Mouse (Mus musculus) forebrain, embryonic 14.5 days (tissue): ENCODE measurements around the gene Zfp524. TPM values are rescaled to one million over a fixed set of nuclear protein-coding genes. Genes with fewer than 3 reads are reported as not detected.
"Not testable (repeated sequence)": the region's sequence is repeated elsewhere in the genome, so short reads cannot be mapped to it uniquely, and the experiment has no call there.

Experiments
- ATAC-seq: fragments of 200-750 bp; cut with Nextera tagmentation; 2 replicates; pipeline ENCODE4 v1.8.0; 2017; ENCODE audit warnings: mild to moderate bottlenecking, moderate library complexity
- DNase-seq: peaks from one replicate; pipeline ENCODE4 v3.0.0-alpha.2; 2015; ENCODE audit warnings: low spot score
- H3K27ac ChIP-seq: fragments of 300-500 bp; sonication (generic); 2 replicates; pipeline ENCODE4 v1.5.1; 2014; ENCODE audit warnings: low read depth, mild to moderate bottlenecking, control low read depth, low read length, moderate library complexity
- H3K27me3 ChIP-seq: fragments of 300-500 bp; sonication (generic); replicated peaks from 2 replicates; pipeline ENCODE4 v1.6.1; 2014; ENCODE audit warnings: low read length, control low read depth, mixed read lengths; ENCODE audit not compliant: control insufficient read depth, insufficient read depth
- H3K36me3 ChIP-seq: fragments of 300-500 bp; sonication (generic); 2 replicates; pipeline ENCODE4 v1.6.1; 2014; ENCODE audit warnings: low read length, control low read depth; ENCODE audit not compliant: control insufficient read depth, insufficient read depth
- H3K4me1 ChIP-seq: fragments of 300-500 bp; sonication (generic); 2 replicates; pipeline ENCODE4 v1.6.1; 2014; ENCODE audit warnings: antibody characterized with exemption, low read length, control low read depth; ENCODE audit not compliant: control insufficient read depth, insufficient read depth
- H3K4me2 ChIP-seq: fragments of 300-500 bp; sonication (generic); 2 replicates; pipeline ENCODE4 v1.6.1; 2014; ENCODE audit warnings: mild to moderate bottlenecking, control low read depth, low read length
- H3K4me3 ChIP-seq: fragments of 300-500 bp; sonication (generic); 2 replicates; pipeline ENCODE4 v1.5.1; 2014; ENCODE audit warnings: low read depth, low read length, control low read depth
- H3K9ac ChIP-seq: fragments of 300-500 bp; sonication (generic); 2 replicates; pipeline ENCODE4 v1.6.1; 2014; ENCODE audit warnings: mild to moderate bottlenecking, low read length, control low read depth, moderate library complexity
- H3K9me3 ChIP-seq: fragments of 300-500 bp; sonication (generic); replicated peaks from 2 replicates; pipeline ENCODE4 v1.6.1; 2016; ENCODE audit warnings: low read length, control low read depth, mixed read lengths; ENCODE audit not compliant: control insufficient read depth
- WGBS: fragments of 180-500 bp; shearing (Covaris S2); extraction: QIAGEN DNeasy Blood & Tissue Kit; methylation state at CpG from one replicate; pipeline ENCODE4 v1.1.7; 2014; 5-methylcytosine and 5-hydroxymethylcytosine counted together
- polyA plus RNA-seq: library from polyadenylated mRNA; unstranded; fragments of >200 nt; fragmentation: Nextera tagmentation; extraction: Ambion mirVana; gene quantifications from 2 replicates; pipeline ENCODE4 v1.2.1, GENCODE M21; 2014

Zfp524 gene
- polyA plus RNA-seq, 1 experiment from 2014 or later = 13.5 TPM

GRCm38 (mm10) chr7:4993347-4993998, 20.7 kb upstream of the Zfp524 start:
- H3K4me3 ChIP-seq = peak overlapping the region; percentile 80
- DNase-seq = no peak
- peak overlapping the region; percentile 69 for H3K4me2 ChIP-seq
- 42% methylated on average over 50 of the region's 55 CpGs for WGBS
- no peak for ATAC-seq
- no peaks in the 10 kb centered on the region for H3K27me3 ChIP-seq
- H3K36me3 ChIP-seq = peaks cover 31% of the 10 kb centered on the region
- no peaks in the 10 kb centered on the region for H3K9me3 ChIP-seq
- H3K9ac ChIP-seq = peak overlapping the region; percentile 48
- H3K4me1 ChIP-seq = peaks cover 10% of the 10 kb centered on the region
- no peak overlapping the region for H3K27ac ChIP-seq

DNA sequence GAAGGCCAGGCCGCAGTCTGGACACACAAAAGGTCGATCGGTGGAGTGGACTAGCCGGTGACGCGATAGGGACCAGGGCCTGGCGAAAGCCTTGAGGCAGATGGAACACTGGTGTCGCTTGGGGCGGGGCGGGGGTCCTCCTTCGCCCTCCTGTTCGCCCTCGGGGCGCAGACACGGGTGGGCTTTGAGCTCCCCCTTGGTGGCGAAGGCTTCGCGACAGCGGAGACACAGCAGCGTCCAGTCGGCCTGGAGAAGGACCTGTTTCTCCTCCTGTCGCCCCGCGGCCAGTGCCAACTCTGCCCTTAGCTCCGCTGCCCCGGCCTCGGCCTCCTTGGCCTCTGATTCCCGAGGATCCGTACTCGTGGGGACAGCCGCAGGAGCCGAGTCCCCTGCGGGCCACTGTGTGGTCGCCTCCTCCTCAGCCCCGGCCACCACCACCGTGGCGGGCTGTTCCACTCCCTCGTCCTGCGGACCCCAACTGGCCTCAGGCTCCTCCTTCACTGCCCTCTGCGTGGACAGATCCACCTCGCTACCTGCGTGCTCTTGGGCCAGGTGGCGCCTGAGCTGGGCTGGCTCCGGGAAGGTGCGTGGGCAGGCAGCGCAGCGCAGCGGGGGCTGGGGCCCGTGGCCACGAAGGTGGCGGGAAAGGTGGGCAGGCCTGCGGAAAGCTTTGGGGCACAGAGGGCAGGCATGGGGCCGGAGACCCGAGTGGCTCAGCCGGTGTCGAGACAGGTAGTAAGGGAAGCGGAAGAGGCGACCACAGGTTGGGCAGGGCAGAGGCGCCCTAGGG, 20.0 kb upstream of the Zfp524 start:
- Histone ChIP-seq H3K9ac (peak overlapping the region; percentile 48), H3K27me3 (no peaks in the 10 kb centered on the region), H3K4me1 (peaks cover 10% of the 10 kb centered on the region), H3K4me3 (peak overlapping the region; percentile 80), H3K4me2 (peak overlapping the region; percentile 69), H3K9me3 (no peaks in the 10 kb centered on the region), H3K36me3 (peaks cover 31% of the 10 kb centered on the region), H3K27ac (no peak overlapping the region)
- DNase-seq (no peak), ATAC-seq (no peak)
- 60% methylated on average over 55 of the region's 59 CpGs for WGBS

GRCm38 (mm10) chr7:4995268-4996002, 18.8 kb upstream of the Zfp524 start:
- H3K4me1 ChIP-seq = peaks cover 10% of the 10 kb centered on the region
- H3K9me3 ChIP-seq = no peaks in the 10 kb centered on the region
- H3K4me2 ChIP-seq = peak overlapping the region; percentile 69
- H3K27me3 ChIP-seq = no peaks in the 10 kb centered on the region
- peak overlapping the region; percentile 93 for H3K9ac ChIP-seq
- 6% methylated on average over 18 of the region's 19 CpGs for WGBS
- no peak for DNase-seq
- peak; percentile 21 for ATAC-seq
- H3K27ac ChIP-seq = peak overlapping the region; percentile 56; the same call in 1 of the 2 replicates
- H3K36me3 ChIP-seq = peaks cover 31% of the 10 kb centered on the region
- H3K4me3 ChIP-seq = peak overlapping the region; percentile 80

DNA sequence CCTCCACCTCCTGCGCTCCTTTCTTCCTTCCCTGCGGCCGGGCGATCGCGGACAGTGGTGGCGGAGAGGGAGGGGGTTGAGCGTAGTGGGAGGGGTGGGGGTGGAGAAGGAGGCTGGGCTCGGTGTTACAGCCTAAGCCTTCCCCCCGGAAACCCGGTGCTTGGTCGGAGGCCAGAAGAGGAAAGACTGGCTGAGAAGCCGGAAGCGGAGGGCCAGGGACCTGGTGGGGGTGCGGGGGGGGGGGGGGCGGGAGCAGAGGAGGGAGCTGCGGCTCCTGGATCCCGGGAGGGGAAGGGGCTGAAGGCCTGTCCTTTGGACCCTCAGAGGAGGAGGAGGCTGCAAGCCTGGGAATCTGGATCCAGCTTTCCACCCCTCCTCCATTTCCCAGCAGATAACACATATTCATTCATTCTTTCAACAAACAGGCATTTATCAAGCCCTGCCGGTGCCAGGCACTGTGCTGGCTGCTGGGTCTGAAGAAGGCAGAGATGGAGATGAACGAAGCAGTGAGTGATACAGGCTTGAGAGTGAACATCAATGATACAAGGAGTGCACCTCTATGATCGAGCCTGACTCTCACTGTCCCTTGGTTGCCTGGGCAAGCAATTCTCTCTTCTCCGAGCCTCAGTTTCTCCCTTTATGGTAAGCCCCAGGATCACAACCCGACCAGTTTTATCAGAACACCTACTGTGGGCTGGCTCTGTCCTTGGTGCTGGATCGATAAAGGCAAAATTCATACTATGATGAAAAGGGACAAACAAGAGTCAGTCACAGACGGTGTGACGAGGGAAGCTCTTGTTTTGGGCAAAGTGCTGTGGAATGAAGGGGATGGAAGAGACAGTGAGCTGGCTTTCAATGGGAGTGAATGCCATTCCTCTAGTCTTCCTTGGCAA, 18.0 kb upstream of the Zfp524 start, which contains the start of gene Zfp579:
Zfp579 (minus strand) TSS at position 156 of the 893 bp plus-strand sequence.
- Histone ChIP-seq H3K36me3 (peaks cover 30% of the 10 kb centered on the region), H3K4me3 (peak within 1 kb of the TSS; percentile 80), H3K9me3 (no peaks in the 10 kb centered on the region), H3K4me1 (peaks cover 10% of the 10 kb centered on the region), H3K27ac (peak within 1 kb of the TSS; percentile 73), H3K9ac (peak within 1 kb of the TSS; percentile 93), H3K27me3 (no peaks in the 10 kb centered on the region), H3K4me2 (peak within 1 kb of the TSS; percentile 69)
- DNase-seq (peak; percentile 95), ATAC-seq (peak; percentile 85)
- WGBS = 5% methylated on average over 15 of the region's 26 CpGs

- 72% methylated on average over 6 of the region's 8 CpGs for WGBS
- H3K4me1 ChIP-seq = peaks cover 10% of the 10 kb centered on the region
- H3K27ac ChIP-seq = no peak overlapping the region
- no peaks in the 10 kb centered on the region for H3K27me3 ChIP-seq
- H3K4me2 ChIP-seq = peak overlapping the region; percentile 69
- H3K4me3 ChIP-seq = peak overlapping the region; percentile 80
- no peak for DNase-seq
- H3K36me3 ChIP-seq = peaks cover 23% of the 10 kb centered on the region
- H3K9ac ChIP-seq = peak overlapping the region; percentile 93; the same call in 1 of the 2 replicates
- no peaks in the 10 kb centered on the region for H3K9me3 ChIP-seq
- ATAC-seq = no peak
Observed at GRCm38 (mm10) chr7:4996934-4997333, 17.3 kb upstream of the Zfp524 start.

GRCm38 (mm10) chr7:4999876-5000275, 14.3 kb upstream of the Zfp524 start:
- Histone ChIP-seq H3K4me3 (no peak overlapping the region), H3K36me3 (no peaks in the 10 kb centered on the region), H3K27me3 (no peaks in the 10 kb centered on the region), H3K27ac (no peak overlapping the region), H3K4me1 (peaks cover 2% of the 10 kb centered on the region), H3K9ac (no peak overlapping the region), H3K9me3 (no peaks in the 10 kb centered on the region), H3K4me2 (no peak overlapping the region)
- ATAC-seq (no peak), DNase-seq (no peak)
- WGBS = 69% methylated on average over 2 of the region's 2 CpGs

DNA sequence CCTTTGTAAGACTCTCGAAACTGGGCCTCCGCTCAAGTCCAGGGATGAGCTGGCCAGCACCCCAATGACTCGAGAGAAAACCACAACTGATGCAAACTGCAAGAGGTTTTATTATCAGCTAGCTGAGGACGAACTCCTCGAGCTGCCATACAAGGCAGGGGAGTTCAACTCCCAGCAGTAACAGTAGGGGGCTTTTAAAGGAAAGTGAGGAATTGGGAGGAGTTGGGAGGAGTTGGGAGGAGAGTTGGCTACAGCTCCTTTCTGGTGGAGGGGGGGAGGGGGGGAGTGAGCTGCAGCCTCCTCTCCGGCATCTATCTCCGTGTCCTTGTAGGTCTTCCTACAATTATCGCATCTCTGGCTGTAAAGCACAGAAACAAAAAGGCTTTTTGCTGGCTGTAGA, 11.3 kb upstream of the Zfp524 start:
- H3K9ac ChIP-seq, DNase-seq, H3K4me1 ChIP-seq, H3K27ac ChIP-seq, ATAC-seq, H3K4me2 ChIP-seq, H3K27me3 ChIP-seq, H3K4me3 ChIP-seq, H3K9me3 ChIP-seq: not testable (repeated sequence)
- H3K36me3 ChIP-seq = peaks cover 18% of the 10 kb centered on the region
- WGBS = 60% methylated on average over 8 of the region's 8 CpGs

DNA sequence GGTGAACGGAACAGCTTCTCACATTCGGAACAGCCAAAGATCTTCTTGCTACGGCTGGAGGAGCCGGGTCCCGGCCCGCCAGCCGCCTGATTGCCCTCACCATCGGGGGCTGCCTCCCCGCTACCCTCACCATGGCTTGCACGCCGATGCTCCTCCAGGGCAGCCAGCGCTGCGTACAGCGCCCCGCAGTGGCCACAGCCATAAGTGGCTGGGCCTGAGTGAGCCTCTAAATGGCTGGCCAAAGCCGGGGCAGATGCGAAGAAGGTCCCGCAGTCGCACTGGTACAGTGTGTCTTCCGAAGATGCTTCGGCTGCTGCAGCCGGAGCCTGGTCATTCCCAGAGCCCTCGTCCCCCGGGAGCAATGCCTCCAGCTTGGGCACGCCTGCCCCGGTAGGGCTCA, 6.0 kb upstream of the Zfp524 start:
- 97% methylated on average over 26 of the region's 26 CpGs for WGBS
- Histone ChIP-seq H3K9ac (no peak overlapping the region), H3K9me3 (no peaks in the 10 kb centered on the region), H3K27me3 (no peaks in the 10 kb centered on the region), H3K36me3 (peaks cover 68% of the 10 kb centered on the region), H3K4me3 (no peak overlapping the region), H3K27ac (no peak overlapping the region), H3K4me1 (no peaks in the 10 kb centered on the region), H3K4me2 (no peak overlapping the region)
- DNase-seq (no peak), ATAC-seq (no peak)
